Mouse (Mus musculus) c-Kit-positive CD71-positive TER-119-negative erythroid progenitor cells, embryonic 14.5 days (primary cell): Measurements from ENCODE around the gene Pnpla5.
A peak's percentile ranks its signal among the peaks of the same experiment; 100 is the strongest.
"Not testable (repeated sequence)": the region's sequence is repeated elsewhere in the genome, so short reads cannot be mapped to it uniquely, and the experiment has no call there.

ENCODE experiments used
- DNase-seq: peaks from one replicate; pipeline ENCODE4 v3.0.0-alpha.2; 2013; ENCODE audit warnings: low read depth

Gene Pnpla5

GRCm38 (mm10) chr15:84116466-84116865 is 6.5 kb downstream of the Pnpla5 start:
- DNase-seq = no peak

GRCm38 (mm10) chr15:84115727-84116126 is 7.2 kb downstream of the Pnpla5 start:
- no peak for DNase-seq

DNA sequence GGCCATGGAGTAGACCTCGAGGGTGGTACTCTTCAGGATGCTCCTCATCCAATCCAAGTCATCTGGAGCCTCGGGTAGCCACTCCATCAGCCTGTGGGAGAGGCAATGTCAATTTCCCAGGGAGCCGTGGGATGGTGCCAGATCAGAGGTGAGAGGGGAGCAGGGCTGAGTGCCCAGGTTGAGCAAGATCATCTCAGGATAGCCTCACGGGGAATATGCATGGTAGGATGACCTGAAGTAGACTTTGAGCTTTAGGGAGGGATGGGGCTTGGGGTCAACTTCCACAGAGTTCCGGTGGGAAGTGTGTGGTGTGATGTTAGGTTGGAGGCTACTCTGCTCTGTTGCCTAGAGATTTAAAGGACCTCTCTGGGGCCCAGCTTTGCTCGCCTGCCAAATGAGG is 9.1 kb downstream of the Pnpla5 start:
- DNase-seq = no peak

DNA sequence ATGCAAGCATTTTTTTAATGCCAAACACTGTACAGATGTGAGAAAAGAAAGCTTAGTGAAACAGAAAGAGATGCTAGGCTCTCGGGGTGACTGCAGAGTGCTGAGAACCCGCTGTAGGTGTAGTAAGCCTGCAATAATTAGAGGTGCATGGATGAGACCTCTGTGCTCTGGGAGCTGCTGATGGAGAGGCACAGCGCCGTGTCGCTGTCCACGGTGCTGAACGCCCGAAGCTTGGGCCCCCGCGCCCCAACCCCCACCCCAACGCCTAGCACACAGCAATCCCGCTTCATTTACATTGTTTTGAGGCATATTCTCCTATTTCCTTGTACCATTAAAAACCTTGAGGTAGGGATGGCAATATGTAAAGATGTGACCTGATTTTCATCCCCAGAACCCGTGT is 14.1 kb downstream of the Pnpla5 start:
- no peak for DNase-seq

- DNase-seq = no peak
Measured at GRCm38 (mm10) chr15:84105924-84106500, 17.0 kb downstream of the Pnpla5 start.

DNA sequence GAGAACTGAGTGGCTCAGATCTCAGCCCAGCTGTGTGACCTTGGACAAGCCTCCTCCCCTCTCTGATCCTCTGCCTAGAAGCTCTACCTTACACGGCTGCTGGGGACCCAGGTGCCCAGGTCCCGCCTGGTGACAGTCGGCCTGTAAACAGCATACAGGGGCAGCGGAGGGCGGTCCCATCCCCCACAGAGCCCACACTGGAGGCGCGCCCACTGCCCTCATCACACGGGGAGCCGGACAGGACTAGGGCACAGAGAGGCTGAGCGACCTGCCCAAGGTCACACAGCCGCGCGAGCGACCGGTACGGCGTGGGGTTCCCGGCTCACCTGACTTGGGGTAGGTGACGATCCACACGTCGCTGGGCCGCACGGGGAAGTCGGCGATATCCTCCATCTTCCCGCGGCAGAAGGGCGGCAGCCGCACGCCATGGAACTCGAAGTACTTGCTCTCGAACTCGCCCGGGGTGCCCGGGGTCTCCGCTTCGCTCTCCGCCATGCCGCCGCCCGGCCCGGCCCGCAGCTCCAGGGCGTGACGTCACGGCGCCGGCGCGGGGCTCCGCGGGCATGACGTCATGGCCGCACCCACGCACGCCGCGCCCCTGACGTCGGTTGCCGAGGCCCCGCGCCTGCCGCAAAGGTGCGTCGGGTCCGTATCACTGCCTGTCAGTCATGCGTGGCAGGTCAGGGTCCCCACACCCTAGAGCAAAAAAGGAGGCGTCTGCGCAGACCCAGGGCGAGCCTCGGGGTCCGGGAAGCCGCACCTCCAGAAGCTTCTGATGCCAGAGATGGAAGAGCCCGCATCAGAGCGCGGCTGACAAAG is 17.7 kb downstream of the Pnpla5 start, which contains the start of gene Sult4a1:
Gene Sult4a1 (minus strand): TSS at position 650 of the 819 bp plus-strand sequence.
- DNase-seq = no peak

DNA sequence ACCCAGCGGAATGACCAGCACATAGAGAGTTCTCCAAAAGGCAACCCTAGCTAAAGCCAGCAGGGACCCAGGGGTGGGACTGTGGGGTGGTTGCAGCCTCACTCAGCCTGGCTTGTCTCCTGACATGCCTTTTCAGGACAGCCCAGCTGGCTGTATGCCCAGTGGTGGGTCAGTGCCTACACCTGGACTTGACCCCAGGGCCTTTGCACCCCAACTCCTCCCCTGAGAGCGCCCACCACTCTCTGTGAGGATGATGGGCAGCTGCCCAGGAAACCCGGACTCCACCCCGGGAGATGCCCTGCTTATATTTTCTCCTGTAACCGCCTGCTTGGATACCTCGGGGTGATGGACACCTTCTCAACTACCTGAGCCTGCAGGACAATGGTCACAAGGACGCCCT is 18.3 kb downstream of the Pnpla5 start:
- DNase-seq = no peak

DNA sequence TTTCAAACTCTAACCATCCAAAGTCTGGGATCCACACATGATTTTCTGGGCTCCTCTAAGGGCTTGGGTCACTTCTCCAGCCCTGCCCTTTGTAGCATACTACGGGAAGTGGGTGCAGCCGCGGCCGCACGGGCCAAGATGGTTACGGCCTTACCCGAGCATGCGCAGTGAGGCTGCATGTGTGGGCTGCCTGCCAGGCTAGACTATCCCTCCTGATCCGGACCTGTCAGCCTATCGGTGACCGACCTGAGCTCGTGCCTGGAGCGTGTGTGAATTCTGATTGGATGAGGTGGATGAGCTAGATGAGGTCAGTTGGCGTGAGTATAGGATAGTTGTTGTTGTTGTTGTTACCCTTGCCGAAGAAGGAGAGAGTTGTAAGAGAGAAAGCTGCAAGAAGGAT is 25.4 kb downstream of the Pnpla5 start:
- DNase-seq = not testable (repeated sequence)

DNA sequence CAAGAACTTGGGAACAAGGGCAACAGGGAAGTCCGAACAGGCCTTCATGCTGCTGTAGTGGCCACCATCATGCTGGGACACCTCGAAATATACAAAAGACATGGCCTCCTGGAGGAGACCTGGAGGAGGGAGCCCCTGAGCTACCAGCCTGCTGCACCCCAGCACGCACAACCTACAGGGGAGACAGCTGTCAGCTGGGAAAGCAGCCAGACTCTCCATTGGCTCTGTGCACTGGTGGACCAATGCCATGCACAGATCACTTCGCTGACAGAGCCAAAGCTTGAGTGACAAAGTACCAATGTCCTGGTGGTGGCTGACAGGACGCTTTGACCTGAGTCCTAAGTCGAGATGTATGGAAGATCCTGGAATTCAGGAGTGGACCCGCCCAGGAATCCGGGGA is 26.9 kb downstream of the Pnpla5 start:
- no peak for DNase-seq

- DNase-seq = no peak
Measured at GRCm38 (mm10) chr15:84094921-84095320, 28.1 kb downstream of the Pnpla5 start.

DNA sequence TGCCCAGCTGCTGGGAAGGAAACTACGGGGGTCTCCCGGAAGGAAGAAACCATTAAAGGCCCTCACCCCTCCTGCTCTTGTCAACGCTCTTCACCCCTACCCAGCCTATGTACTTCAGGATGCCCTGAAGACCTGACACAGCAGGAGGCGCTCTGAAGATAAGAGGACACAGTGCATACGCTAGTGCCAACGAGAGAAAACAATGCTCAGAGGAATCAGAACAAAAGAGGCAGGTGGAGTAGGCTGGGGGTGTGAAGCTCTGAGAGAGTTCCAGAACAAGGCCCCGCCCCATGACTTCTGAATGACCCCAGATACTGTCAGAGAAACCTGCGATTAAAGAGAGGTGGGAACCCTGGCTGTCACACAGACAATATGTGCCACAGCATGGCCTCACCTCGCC is 36.2 kb downstream of the Pnpla5 start:
- no peak for DNase-seq

DNA sequence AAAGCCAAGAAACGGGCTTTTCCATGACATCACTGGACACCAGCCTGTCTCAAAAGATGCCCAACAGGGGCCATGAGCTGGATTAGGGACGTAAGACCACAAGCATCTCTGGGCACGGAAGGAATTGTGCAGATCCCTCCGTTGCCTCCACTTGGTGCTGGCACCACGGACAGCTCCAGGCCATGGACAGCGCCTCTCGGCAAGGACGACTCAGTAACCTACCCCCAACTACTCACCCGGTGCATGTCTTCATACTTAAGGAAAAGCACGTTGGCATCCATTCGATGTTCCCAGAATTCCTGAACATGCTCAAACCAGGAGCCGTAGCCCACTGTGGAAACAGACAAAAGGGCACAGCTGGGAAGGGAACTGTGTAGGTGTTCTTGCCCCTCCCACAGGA is 36.6 kb downstream of the Pnpla5 start:
- DNase-seq = no peak

GRCm38 (mm10) chr15:84080069-84080468 is 42.9 kb downstream of the Pnpla5 start:
- DNase-seq = no peak

- no peak for DNase-seq
Measured at GRCm38 (mm10) chr15:84079519-84079918, 43.5 kb downstream of the Pnpla5 start.

GRCm38 (mm10) chr15:84078667-84079066 is 44.3 kb downstream of the Pnpla5 start:
- no peak for DNase-seq

- DNase-seq = no peak
Measured at GRCm38 (mm10) chr15:84077151-84077550, 45.8 kb downstream of the Pnpla5 start.

- DNase-seq = no peak
Measured at GRCm38 (mm10) chr15:84074705-84075185, 48.2 kb downstream of the Pnpla5 start.

GRCm38 (mm10) chr15:84073911-84074704 is 48.9 kb downstream of the Pnpla5 start:
- peak; percentile 31 for DNase-seq

GRCm38 (mm10) chr15:84073058-84073457 is 49.9 kb downstream of the Pnpla5 start:
- no peak for DNase-seq

GRCm38 (mm10) chr15:84072226-84072625 is 50.7 kb downstream of the Pnpla5 start:
- DNase-seq = peak; percentile 4

DNA sequence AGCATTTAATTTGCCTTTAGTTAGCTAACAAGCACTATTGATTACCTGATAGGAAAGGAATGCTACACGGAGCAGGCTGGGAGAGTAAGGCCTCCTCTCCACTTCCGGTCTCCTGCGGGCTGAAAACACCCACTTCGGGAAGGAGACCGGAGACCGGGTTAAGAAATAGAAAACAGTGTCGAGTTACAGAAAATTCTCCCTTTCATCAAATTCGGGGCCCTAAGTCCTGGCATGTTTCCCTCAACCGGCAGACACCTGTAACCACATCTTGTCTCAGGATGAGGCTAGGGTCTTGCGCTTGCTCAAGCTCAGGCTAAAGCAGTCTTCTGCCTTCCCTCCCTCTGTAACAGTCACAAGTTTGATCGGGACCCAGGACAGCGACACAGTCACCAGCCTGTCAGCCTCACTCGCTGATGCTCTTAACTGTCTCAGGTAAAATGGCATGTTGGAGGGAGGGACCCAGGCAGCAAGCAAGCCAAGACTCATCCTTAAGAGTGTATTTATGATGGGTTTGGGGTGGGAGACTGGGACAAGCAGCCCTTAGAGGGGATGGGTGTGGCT is 52.8 kb downstream of the Pnpla5 start:
- no peak for DNase-seq

DNA sequence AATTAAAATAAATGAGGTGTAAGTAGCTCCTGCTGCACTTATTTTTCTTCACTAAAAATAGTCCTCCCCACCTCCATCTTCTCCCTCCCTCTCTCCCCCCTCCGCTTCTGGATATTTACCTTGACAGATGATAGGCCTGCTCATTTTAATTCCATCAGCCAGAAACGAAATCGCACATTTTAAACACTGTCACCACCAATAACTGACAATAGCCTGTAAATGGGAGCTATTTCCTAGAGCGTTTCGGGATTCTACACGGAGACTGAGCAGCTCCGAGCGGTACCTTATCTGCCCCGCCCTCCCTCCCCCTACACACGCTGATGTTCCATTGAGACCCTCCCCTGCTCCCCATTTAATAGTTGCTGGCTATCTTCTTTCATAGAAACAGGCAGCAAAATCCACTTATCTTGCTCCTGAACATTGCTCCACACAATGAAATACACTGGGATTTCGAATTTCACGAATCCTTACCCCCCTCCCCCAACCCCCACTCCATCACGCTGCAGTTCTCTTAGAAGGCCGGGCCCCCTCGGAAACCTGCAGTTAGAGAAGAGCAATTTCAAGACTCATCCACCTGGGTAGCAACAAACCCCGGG is 53.4 kb downstream of the Pnpla5 start:
- DNase-seq = no peak
